Mouse (Mus musculus) midbrain, embryonic 14.5 days (tissue): ENCODE measurements at regions not wholly inside any gene's neighbourhood (a gene's known extent, or its start where the extent isn't known, plus 50 kb on each side); places are given as distances from the start of the nearest gene placed in this dataset.

ENCODE experiments used
- ATAC-seq: fragments of 200-750 bp; cut with Nextera tagmentation; 2 replicates; pipeline ENCODE4 v1.8.0; 2017; ENCODE audit warnings: moderate number of reproducible peaks, moderate library complexity; ENCODE audit not compliant: low FRiP score, low TSS enrichment
- DNase-seq: peaks from one replicate; pipeline ENCODE4 v3.0.0-alpha.2; 2015
- H3K27ac ChIP-seq: fragments of 300-500 bp; sonication (generic); replicated peaks from 2 replicates; pipeline ENCODE4 v1.5.1; 2014; ENCODE audit warnings: mild to moderate bottlenecking, low read depth, low read length, moderate library complexity
- H3K27me3 ChIP-seq: fragments of 300-500 bp; sonication (generic); 2 replicates; pipeline ENCODE4 v1.6.1; 2014; ENCODE audit warnings: low read length, control low read depth, mixed read lengths; ENCODE audit not compliant: control insufficient read depth, insufficient read depth
- H3K36me3 ChIP-seq: fragments of 300-500 bp; sonication (generic); 2 replicates; pipeline ENCODE4 v1.6.1; 2014; ENCODE audit warnings: low read length, control low read depth; ENCODE audit not compliant: control insufficient read depth, insufficient read depth
- H3K4me1 ChIP-seq: fragments of 300-500 bp; sonication (generic); 2 replicates; pipeline ENCODE4 v1.6.1; 2014; ENCODE audit warnings: mild to moderate bottlenecking, antibody characterized with exemption, low read length, control low read depth; ENCODE audit not compliant: control insufficient read depth, insufficient read depth
- H3K4me2 ChIP-seq: fragments of 300-500 bp; sonication (generic); 2 replicates; pipeline ENCODE4 v1.6.1; 2014; ENCODE audit warnings: mild to moderate bottlenecking, low read length, moderate library complexity
- H3K4me3 ChIP-seq: fragments of 300-500 bp; sonication (generic); replicated peaks from 2 replicates; pipeline ENCODE4 v1.5.1; 2014; ENCODE audit warnings: low read depth, low read length
- H3K9ac ChIP-seq: fragments of 300-500 bp; sonication (generic); replicated peaks from 2 replicates; pipeline ENCODE4 v1.6.1; 2014; ENCODE audit warnings: mild to moderate bottlenecking, low read length, moderate library complexity
- H3K9me3 ChIP-seq: fragments of 300-500 bp; sonication (generic); 2 replicates; pipeline ENCODE4 v1.6.1; 2016; ENCODE audit warnings: low read length, control low read depth, mixed read lengths; ENCODE audit not compliant: control insufficient read depth
- WGBS: fragments of 180-500 bp; shearing (Covaris S2); extraction: QIAGEN DNeasy Blood & Tissue Kit; methylation state at CpG from one replicate; pipeline ENCODE4 v1.1.7; 2014; 5-methylcytosine and 5-hydroxymethylcytosine counted together

GRCm38 (mm10) chr12:73441326-73441725 is 104.9 kb downstream of the Tmem30b start:
- DNase-seq, result no peak
- no peaks in the 10 kb centered on the region for H3K27me3 ChIP-seq
- H3K4me3 ChIP-seq, result no peak overlapping the region
- H3K9ac ChIP-seq, result no peak overlapping the region
- H3K27ac ChIP-seq, result no peak overlapping the region
- no peak for ATAC-seq
- H3K4me1 ChIP-seq, result no peaks in the 10 kb centered on the region
- H3K36me3 ChIP-seq, result no peaks in the 10 kb centered on the region
- no peak overlapping the region for H3K4me2 ChIP-seq
- 79% methylated on average over 1 of the region's 1 CpGs for WGBS
- no peaks in the 10 kb centered on the region for H3K9me3 ChIP-seq

DNA sequence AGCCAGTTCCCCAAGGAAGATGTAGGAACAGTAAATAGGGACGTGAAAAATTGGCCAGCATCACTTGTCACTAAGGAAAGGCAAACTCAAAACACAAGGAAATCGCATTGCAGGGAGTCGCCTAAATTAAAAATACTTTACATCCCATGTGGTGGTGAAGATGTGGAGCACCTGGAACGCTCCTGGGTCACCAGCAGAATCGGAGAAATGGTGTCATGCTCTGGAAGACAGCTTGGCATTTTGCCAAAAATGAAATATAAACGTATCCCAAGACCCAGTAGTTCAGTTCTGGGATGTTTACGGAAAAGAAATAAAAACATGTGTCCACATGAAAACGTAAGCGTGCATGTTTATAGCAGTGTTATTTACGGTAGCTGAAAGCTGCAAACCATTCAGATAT is 111.5 kb downstream of the Tmem30b start:
- Histone ChIP-seq H3K4me2 (no peak overlapping the region), H3K36me3 (no peaks in the 10 kb centered on the region), H3K27me3 (no peaks in the 10 kb centered on the region), H3K9me3 (no peaks in the 10 kb centered on the region), H3K4me1 (no peaks in the 10 kb centered on the region), H3K27ac (no peak overlapping the region), H3K4me3 (no peak overlapping the region), H3K9ac (no peak overlapping the region)
- ATAC-seq (no peak), DNase-seq (no peak)
- WGBS, result 89% methylated on average over 10 of the region's 10 CpGs

- DNase-seq (no peak), ATAC-seq (no peak)
- H3K27ac ChIP-seq, result no peak overlapping the region
- H3K9me3 ChIP-seq, result no peaks in the 10 kb centered on the region
- WGBS, result 86% methylated on average over 5 of the region's 5 CpGs
- H3K4me1 ChIP-seq, result no peaks in the 10 kb centered on the region
- H3K4me3 ChIP-seq, result no peak overlapping the region
- H3K4me2 ChIP-seq, result no peak overlapping the region
- no peaks in the 10 kb centered on the region for H3K27me3 ChIP-seq
- no peak overlapping the region for H3K9ac ChIP-seq
- H3K36me3 ChIP-seq, result no peaks in the 10 kb centered on the region
Observed at GRCm38 (mm10) chr12:73432546-73432945, 113.6 kb downstream of the Tmem30b start.

- ATAC-seq (no peak), DNase-seq (no peak)
- Histone ChIP-seq H3K27ac (no peak overlapping the region), H3K9ac (no peak overlapping the region), H3K9me3 (no peaks in the 10 kb centered on the region), H3K27me3 (no peaks in the 10 kb centered on the region), H3K4me2 (no peak overlapping the region), H3K4me3 (no peak overlapping the region), H3K36me3 (no peaks in the 10 kb centered on the region), H3K4me1 (no peaks in the 10 kb centered on the region)
- 77% methylated on average over 12 of the region's 12 CpGs for WGBS
Observed at GRCm38 (mm10) chr12:73428171-73428570, 118.0 kb downstream of the Tmem30b start.

DNA sequence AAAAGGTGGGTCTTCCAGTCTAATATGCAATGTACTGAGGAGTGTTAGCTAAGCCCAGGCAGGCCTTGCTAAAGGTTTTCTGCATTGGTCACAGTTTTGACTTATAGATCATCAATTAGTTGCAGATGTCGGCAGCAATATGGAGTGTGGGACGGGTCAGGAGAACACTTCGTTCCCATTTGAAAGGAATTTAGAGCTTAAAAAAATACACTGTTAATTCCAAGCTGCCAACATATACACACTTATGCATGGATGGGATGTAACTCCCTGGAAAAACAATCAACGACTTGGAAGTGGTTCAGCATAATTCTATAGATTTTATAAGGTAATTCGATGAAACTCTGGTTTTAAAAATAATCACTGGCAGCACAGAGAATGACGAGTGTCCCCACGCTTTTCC is 121.4 kb downstream of the Tmem30b start:
- H3K27me3 ChIP-seq, result no peaks in the 10 kb centered on the region
- no peaks in the 10 kb centered on the region for H3K4me1 ChIP-seq
- H3K27ac ChIP-seq, result no peak overlapping the region
- DNase-seq (no peak), ATAC-seq (no peak)
- H3K4me2 ChIP-seq, result no peak overlapping the region
- 86% methylated on average over 7 of the region's 7 CpGs for WGBS
- H3K9ac ChIP-seq, result no peak overlapping the region
- no peaks in the 10 kb centered on the region for H3K9me3 ChIP-seq
- H3K36me3 ChIP-seq, result no peaks in the 10 kb centered on the region
- no peak overlapping the region for H3K4me3 ChIP-seq

DNA sequence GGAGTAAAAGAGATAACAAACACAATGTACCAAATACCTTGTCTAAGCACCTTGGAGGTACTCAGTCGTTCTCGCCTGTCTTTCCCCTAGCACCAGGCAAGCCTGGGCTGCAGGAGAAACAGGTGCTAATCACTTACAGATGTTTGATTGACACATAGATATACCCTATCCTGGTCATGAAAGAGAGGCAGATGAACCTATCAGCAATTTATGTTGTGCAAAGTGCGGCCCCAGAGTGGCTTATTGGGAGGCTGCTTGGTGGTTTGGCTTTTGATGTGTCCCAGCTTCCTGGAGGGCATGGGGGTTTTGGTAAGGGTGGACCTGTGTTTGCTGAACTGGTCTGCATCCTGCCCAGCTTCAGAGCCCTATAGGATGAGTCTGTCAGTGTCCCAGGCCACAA is 129.1 kb downstream of the Tmem30b start:
- Histone ChIP-seq H3K9me3 (no peaks in the 10 kb centered on the region), H3K9ac (no peak overlapping the region), H3K4me3 (no peak overlapping the region), H3K4me1 (no peaks in the 10 kb centered on the region), H3K36me3 (no peaks in the 10 kb centered on the region), H3K27me3 (no peaks in the 10 kb centered on the region), H3K27ac (no peak overlapping the region), H3K4me2 (no peak overlapping the region)
- DNase-seq (no peak), ATAC-seq (no peak)
- WGBS, result 93% methylated on average over 3 of the region's 3 CpGs

GRCm38 (mm10) chr12:73416367-73416897 is 129.8 kb downstream of the Tmem30b start:
- Histone ChIP-seq H3K9me3 (no peaks in the 10 kb centered on the region), H3K4me1 (no peaks in the 10 kb centered on the region), H3K9ac (no peak overlapping the region), H3K36me3 (no peaks in the 10 kb centered on the region), H3K27ac (0 out of 2 replicates have a peak overlapping the region, but pooled peaks have one; percentile 13), H3K4me3 (no peak overlapping the region), H3K27me3 (no peaks in the 10 kb centered on the region), H3K4me2 (no peak overlapping the region)
- 43% methylated on average over 16 of the region's 16 CpGs for whole genome bisulfite sequencing
- ATAC-seq (peak; percentile 20; the same call in 1 of the 2 replicates), DNase-seq (peak; percentile 51)

- no peak for ATAC-seq
- Histone ChIP-seq H3K9ac (no peak overlapping the region), H3K9me3 (no peaks in the 10 kb centered on the region), H3K4me2 (no peak overlapping the region), H3K36me3 (no peaks in the 10 kb centered on the region), H3K4me1 (no peaks in the 10 kb centered on the region), H3K4me3 (no peak overlapping the region), H3K27me3 (no peaks in the 10 kb centered on the region), H3K27ac (0 out of 2 replicates have a peak overlapping the region, but pooled peaks have one; percentile 13)
- WGBS, result 71% methylated on average over 7 of the region's 7 CpGs
- DNase-seq, result no peak
Observed at GRCm38 (mm10) chr12:73415856-73416366, 129.3 kb downstream of the Slc38a6 start.

- DNase-seq, result no peak
- no peaks in the 10 kb centered on the region for H3K4me1 ChIP-seq
- H3K4me2 ChIP-seq, result no peak overlapping the region
- no peaks in the 10 kb centered on the region for H3K27me3 ChIP-seq
- H3K27ac ChIP-seq, result no peak overlapping the region; the same call in 1 of the 2 replicates
- H3K4me3 ChIP-seq, result no peak overlapping the region
- H3K9ac ChIP-seq, result no peak overlapping the region
- no peak for ATAC-seq
- H3K36me3 ChIP-seq, result no peaks in the 10 kb centered on the region
- WGBS, result 53% methylated on average over 15 of the region's 15 CpGs
- H3K9me3 ChIP-seq, result no peaks in the 10 kb centered on the region
Observed at GRCm38 (mm10) chr12:73413439-73414196, 127.0 kb downstream of the Slc38a6 start.
